Mouse (Mus musculus) heart, adult 11 months (tissue): ENCODE results near the gene Olfr780.
"Not testable (repeated sequence)": the region's sequence is repeated elsewhere in the genome, so short reads cannot be mapped to it uniquely, and the experiment has no call there.

Experiments used
- DNase-seq: peaks from one replicate; pipeline ENCODE4 v3.0.0; 2022

Gene Olfr780

GRCm38 (mm10) chr10:129317817-129318216 lies at the start of gene Olfr780:
Gene Olfr780, plus strand, starts transcription at chr10:129318117.
- DNase-seq = no peak

- DNase-seq = no peak
Measured at GRCm38 (mm10) chr10:129271081-129271535, 46.8 kb upstream of the Olfr780 start, which contains the start of gene Olfr777. Gene Olfr777, minus strand, starts transcription at chr10:129271485.

- DNase-seq = not testable (repeated sequence)
Measured at GRCm38 (mm10) chr10:129312973-129313372, 4.9 kb upstream of the Olfr780 start.

GRCm38 (mm10) chr10:129313521-129313920 lies 4.4 kb upstream of the Olfr780 start:
- DNase-seq = not testable (repeated sequence)

- no peak for DNase-seq
Measured at GRCm38 (mm10) chr10:129328554-129328953, 10.6 kb downstream of the Olfr780 start, which contains the start of gene Olfr781. Gene Olfr781, plus strand, starts transcription at chr10:129328854.

- no peak for DNase-seq
Measured at GRCm38 (mm10) chr10:129348550-129348949, 30.6 kb downstream of the Olfr780 start, which contains the start of gene Olfr782. Gene Olfr782, plus strand, starts transcription at chr10:129348850.

GRCm38 (mm10) chr10:129352475-129352874 lies 34.6 kb downstream of the Olfr780 start:
- not testable (repeated sequence) for DNase-seq

- not testable (repeated sequence) for DNase-seq
Measured at GRCm38 (mm10) chr10:129356496-129356895, 38.6 kb downstream of the Olfr780 start.

- DNase-seq = no peak
Measured at GRCm38 (mm10) chr10:129357307-129357706, 39.4 kb downstream of the Olfr780 start.
